ENCODE assay signal across 25 mouse cellular contexts in the genomic region with DNA sequence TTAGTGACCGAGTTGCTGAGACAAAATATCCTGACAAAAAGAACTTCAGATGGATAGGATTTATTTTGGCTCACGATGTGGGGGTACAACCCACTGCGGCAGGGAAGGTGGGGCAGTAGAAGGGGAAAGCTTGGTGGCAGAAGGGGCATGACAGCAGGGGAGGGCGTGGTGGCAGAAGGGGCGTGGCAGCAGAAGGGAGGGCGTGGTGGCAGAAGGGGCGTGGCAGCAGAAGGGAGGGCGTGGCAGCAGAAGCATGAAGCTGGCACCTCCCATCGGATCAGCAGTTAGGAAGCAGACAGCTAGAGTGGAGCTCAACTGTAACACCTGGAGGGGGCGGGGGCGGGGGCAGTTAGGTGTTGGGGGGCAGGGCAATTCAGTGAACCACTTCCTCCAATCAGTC. TPM values are rescaled to one million over a fixed set of nuclear protein-coding genes. Genes with fewer than 3 reads are reported as not detected.
"Had no signal": no experiment of that assay in that cellular context is flagged by ENCODE, and none has a peak within 500 bp of the region (broad histone marks: within the 10 kb centered on the region; RNA-seq: fewer than 3 reads in every experiment).

No protein-coding gene starts in this region.

- H3K9me3 ChIP-seq: limb, embryonic 10.5 days; limb, embryonic 13.5 days; midbrain, embryonic 10.5 days; midbrain, embryonic 13.5 days; neural tube, embryonic 13.5 days had no signal

- H3K9ac ChIP-seq: limb, embryonic 13.5 days; liver, embryonic 14.5 days; liver, postnatal 0 days; lung, embryonic 14.5 days; midbrain, embryonic 13.5 days; neural tube, embryonic 13.5 days had no signal

- DNase-seq: kidney, adult 18-20 months; kidney, adult 9 months; kidney, postnatal 25 days; layer of hippocampus, adult 9-11 months; liver, postnatal 0 days; lung, embryonic 14.5 days; thymus, adult 18-20 months had no signal

- H3K4me3 ChIP-seq: layer of hippocampus, adult 2 months; limb, embryonic 10.5 days; limb, embryonic 13.5 days; midbrain, embryonic 10.5 days; midbrain, embryonic 13.5 days; myocyte; neural tube, embryonic 13.5 days had no signal

- H3K4me1 ChIP-seq: limb, embryonic 10.5 days; limb, embryonic 13.5 days; midbrain, embryonic 10.5 days; midbrain, embryonic 13.5 days; neural tube, embryonic 13.5 days had no signal

- H3K36me3 ChIP-seq: limb, embryonic 10.5 days; limb, embryonic 13.5 days; midbrain, embryonic 10.5 days; midbrain, embryonic 13.5 days; neural tube, embryonic 13.5 days had no signal

- H3K27ac ChIP-seq: kidney, postnatal 0 days; layer of hippocampus, adult 2 months; limb, embryonic 10.5 days; limb, embryonic 13.5 days; liver, embryonic 14.5 days; macrophage; midbrain, embryonic 10.5 days; midbrain, embryonic 13.5 days; neural tube, embryonic 13.5 days; stomach, postnatal 0 days had no signal

- ATAC-seq: inflammation-experienced regulatory T-cells, adult 6 months; intestine, embryonic 16.5 days; liver, postnatal 0 days; lung, postnatal 0 days; midbrain, embryonic 13.5 days; midbrain, embryonic 16.5 days had no signal

- H3K4me2 ChIP-seq: limb, embryonic 13.5 days; lung, embryonic 14.5 days; midbrain, embryonic 13.5 days; neural tube, embryonic 13.5 days had no signal

- H3K27me3 ChIP-seq: limb, embryonic 13.5 days; midbrain, embryonic 13.5 days; neural tube, embryonic 13.5 days had no signal

RNA-seq across cellular contexts. Expression of gene Dynlrb2, which starts 46.2 kb away (rescaled TPM):
- total RNA-seq: liver, adult 2 months; monocyte, adult 5-6 weeks had no signal
- polyA plus RNA-seq: inflammation-experienced regulatory T-cells, adult 6 months; intestine, embryonic 16.5 days; limb, embryonic 10.5 days; limb, embryonic 13.5 days; liver, adult 2 months; liver, embryonic 14.5 days; liver, postnatal 0 days; macrophage; stomach, embryonic 14.5 days had no signal
